Comparison of ENCODE assay signal across 10 mouse cellular contexts in the genomic region with DNA sequence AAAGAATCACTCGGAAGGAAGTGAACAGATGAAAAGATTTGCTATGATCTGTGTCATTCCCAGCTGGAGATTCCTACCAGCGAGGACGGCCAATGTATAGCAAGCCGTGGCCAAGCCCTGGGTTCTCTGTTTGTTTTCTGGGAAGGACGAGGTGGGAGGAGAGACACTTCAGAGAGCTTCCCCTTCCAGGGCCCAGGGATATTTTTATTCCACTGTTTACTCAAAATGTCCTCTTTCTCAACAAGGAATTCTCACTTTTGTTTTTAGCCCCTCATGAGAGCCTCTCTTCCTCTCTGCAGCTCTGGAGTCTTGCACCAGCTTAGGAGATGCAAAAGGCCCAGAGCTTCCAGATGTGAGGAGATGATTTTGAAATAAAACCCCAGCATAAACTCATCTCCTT.
DNase-seq lines count a peak whose midpoint lies in the region; ATAC-seq lines count a peak whose summit lies in the region.
"Had no signal": no experiment of that assay in that cellular context is flagged by ENCODE, and none has a peak within 500 bp of the region (broad histone marks: within the 10 kb centered on the region; RNA-seq: fewer than 3 reads in every experiment).

No protein-coding gene starts in this region.

- 32% methylated on average over 5 of the region's 5 CpGs for WGBS in hindbrain, embryonic 10.5 days
- WGBS in hindbrain, embryonic 11.5 days: 27% methylated on average over 5 of the region's 5 CpGs
- 19% methylated on average over 5 of the region's 5 CpGs for WGBS in embryonic facial prominence, embryonic 15.5 days
- WGBS in hindbrain, embryonic 15.5 days: 22% methylated on average over 5 of the region's 5 CpGs
- WGBS in midbrain, embryonic 15.5 days: 22% methylated on average over 5 of the region's 5 CpGs

- no peaks in the 10 kb centered on the region for H3K27me3 ChIP-seq in hindbrain, embryonic 10.5 days (ENCODE audit: insufficient read depth, poor library complexity, severe bottlenecking)
- H3K27me3 ChIP-seq in hindbrain, embryonic 11.5 days (ENCODE audit: control insufficient read depth, insufficient read depth, low read length): no peaks in the 10 kb centered on the region
- H3K27me3 ChIP-seq in embryonic facial prominence, embryonic 15.5 days: no peaks in the 10 kb centered on the region
- no peaks in the 10 kb centered on the region for H3K27me3 ChIP-seq in hindbrain, embryonic 15.5 days
- H3K27me3 ChIP-seq in midbrain, embryonic 15.5 days (replicated peaks): no peaks in the 10 kb centered on the region

- H3K27ac ChIP-seq in hindbrain, embryonic 10.5 days: peak overlapping the region; percentile 50; the same call in 1 of the 2 replicates
- no peak overlapping the region for H3K27ac ChIP-seq in hindbrain, embryonic 11.5 days (ENCODE audit: low read depth, low read length)
- peak overlapping the region; percentile 65 for H3K27ac ChIP-seq in embryonic facial prominence, embryonic 15.5 days (replicated peaks)
- H3K27ac ChIP-seq in hindbrain, embryonic 15.5 days (replicated peaks): peak overlapping the region; percentile 66
- H3K27ac ChIP-seq in midbrain, embryonic 15.5 days: peak overlapping the region; percentile 74

- DNase-seq in hindbrain, embryonic 10.5 days (ENCODE audit: low spot score): no peak
- DNase-seq in hindbrain, embryonic 11.5 days (ENCODE audit: low spot score): no peak
- no peak for DNase-seq in adrenal gland, adult (ENCODE audit: inconsistent age in 2 of 2, low spot score in 1 of 2)
- DNase-seq in kidney, adult 18-20 months: no peak
- DNase-seq in B cell, adult 2 months: no peak
- DNase-seq: adrenal gland, postnatal 10 days; right cerebral cortex, adult 18-20 months had no signal

- no peak for ATAC-seq in hindbrain, embryonic 11.5 days (ENCODE audit: low FRiP score)
- ATAC-seq in embryonic facial prominence, embryonic 15.5 days (ENCODE audit: insufficient number of reproducible peaks, low FRiP score, low TSS enrichment, low read depth): no peak
- no peak for ATAC-seq in hindbrain, embryonic 15.5 days (ENCODE audit: low FRiP score, low read depth)
- no peak for ATAC-seq in midbrain, embryonic 15.5 days (replicated peaks)

- H3K4me3 ChIP-seq in hindbrain, embryonic 10.5 days: no peak overlapping the region
- no peak overlapping the region for H3K4me3 ChIP-seq in hindbrain, embryonic 11.5 days (ENCODE audit: low read depth, low read length)
- H3K4me3 ChIP-seq in embryonic facial prominence, embryonic 15.5 days (replicated peaks): no peak overlapping the region
- H3K4me3 ChIP-seq in hindbrain, embryonic 15.5 days: no peak overlapping the region
- no peak overlapping the region for H3K4me3 ChIP-seq in midbrain, embryonic 15.5 days

- H3K36me3 ChIP-seq in hindbrain, embryonic 10.5 days: no peaks in the 10 kb centered on the region
- H3K36me3 ChIP-seq in hindbrain, embryonic 11.5 days (ENCODE audit: control insufficient read depth, insufficient read depth, low read length): no peaks in the 10 kb centered on the region
- no peaks in the 10 kb centered on the region for H3K36me3 ChIP-seq in embryonic facial prominence, embryonic 15.5 days
- no peaks in the 10 kb centered on the region for H3K36me3 ChIP-seq in hindbrain, embryonic 15.5 days
- H3K36me3 ChIP-seq in midbrain, embryonic 15.5 days (replicated peaks): no peaks in the 10 kb centered on the region

- no peak overlapping the region for H3K9ac ChIP-seq in hindbrain, embryonic 11.5 days (ENCODE audit: low read depth, low read length)
- H3K9ac ChIP-seq in embryonic facial prominence, embryonic 15.5 days: no peak overlapping the region
- H3K9ac ChIP-seq in hindbrain, embryonic 15.5 days: no peak overlapping the region; the same call in 1 of the 2 replicates
- H3K9ac ChIP-seq in midbrain, embryonic 15.5 days: no peak overlapping the region

- H3K4me2 ChIP-seq in hindbrain, embryonic 11.5 days (replicated peaks; ENCODE audit: low read depth, low read length): no peak overlapping the region
- 0 out of 2 replicates have a peak overlapping the region, but pooled peaks have one; percentile 8 for H3K4me2 ChIP-seq in embryonic facial prominence, embryonic 15.5 days (replicated peaks)
- H3K4me2 ChIP-seq in hindbrain, embryonic 15.5 days: 0 out of 2 replicates have a peak overlapping the region, but pooled peaks have one; percentile 13
- no peak overlapping the region for H3K4me2 ChIP-seq in midbrain, embryonic 15.5 days

- H3K4me1 ChIP-seq in hindbrain, embryonic 10.5 days (replicated peaks): peaks cover 48% of the 10 kb centered on the region
- peaks cover 6% of the 10 kb centered on the region for H3K4me1 ChIP-seq in hindbrain, embryonic 11.5 days (replicated peaks; ENCODE audit: control insufficient read depth, insufficient read depth, low read length)
- H3K4me1 ChIP-seq in embryonic facial prominence, embryonic 15.5 days: peaks cover 17% of the 10 kb centered on the region
- peaks cover 34% of the 10 kb centered on the region for H3K4me1 ChIP-seq in hindbrain, embryonic 15.5 days (replicated peaks)
- peaks cover 34% of the 10 kb centered on the region for H3K4me1 ChIP-seq in midbrain, embryonic 15.5 days

- no peaks in the 10 kb centered on the region for H3K9me3 ChIP-seq in hindbrain, embryonic 10.5 days
- no peaks in the 10 kb centered on the region for H3K9me3 ChIP-seq in hindbrain, embryonic 11.5 days (ENCODE audit: control insufficient read depth, low read length)
- no peaks in the 10 kb centered on the region for H3K9me3 ChIP-seq in embryonic facial prominence, embryonic 15.5 days (replicated peaks)
- H3K9me3 ChIP-seq in hindbrain, embryonic 15.5 days: no peaks in the 10 kb centered on the region
- H3K9me3 ChIP-seq in midbrain, embryonic 15.5 days: no peaks in the 10 kb centered on the region

Comparison
In these comparisons a context has a peak if more than half of its experiments do, and no peak if none do; other contexts are left out.
1. H3K4me2 ChIP-seq: peak in embryonic facial prominence, embryonic 15.5 days (single experiment) and hindbrain, embryonic 15.5 days (single experiment); none in hindbrain, embryonic 11.5 days (single experiment) and midbrain, embryonic 15.5 days (single experiment).